Mouse (Mus musculus) C2C12 (cell line): Measurements from ENCODE around the gene Creg2.

ENCODE experiments used
- CEBPB ChIP-seq: IDR thresholded peaks from one replicate; pipeline ENCODE4 v1.6.1; 2011; ENCODE audit warnings: low read depth, mild to moderate bottlenecking, control low read depth, moderate library complexity
- CTCF ChIP-seq: IDR thresholded peaks from one replicate; pipeline ENCODE4 v1.5.1; 2011; ENCODE audit not compliant: control insufficient read depth, insufficient read depth, insufficient read length
- FOSL1 ChIP-seq: IDR thresholded peaks from one replicate; pipeline ENCODE4 v1.8.0; 2011; ENCODE audit warnings: mild to moderate bottlenecking, low read length; ENCODE audit not compliant: poor library complexity, insufficient read depth, severe bottlenecking
- MAX ChIP-seq: IDR thresholded peaks from one replicate; pipeline ENCODE4 v1.6.1; 2011; ENCODE audit warnings: mild to moderate bottlenecking, control low read depth
- MYOD1 ChIP-seq: IDR thresholded peaks from one replicate; pipeline ENCODE4 v1.6.1; 2011; ENCODE audit warnings: low read depth; ENCODE audit not compliant: control insufficient read depth, insufficient read length
- MYOG ChIP-seq: IDR thresholded peaks from one replicate; pipeline ENCODE4 v1.6.1; 2011; ENCODE audit not compliant: control insufficient read depth, insufficient read length; ENCODE audit errors: extremely low read depth
- USF1 ChIP-seq: IDR thresholded peaks from one replicate; pipeline ENCODE4 v1.6.1; 2011; ENCODE audit warnings: low read depth, mild to moderate bottlenecking, control low read depth, moderate library complexity

- TF ChIP-seq CTCF (no peak), USF1 (no peak), MAX (no peak), MYOD1 (no peak), FOSL1 (no peak), CEBPB (no peak), MYOG (no peak)
These were observed 22.7 kb downstream of the Creg2 start for GRCm38 (mm10) chr1:39628606-39629005.
